Mouse (Mus musculus) 3134 (cell line): ENCODE measurements at regions not wholly inside any gene's neighbourhood (a gene's known extent, or its start where the extent isn't known, plus 50 kb on each side); places are given as distances from the start of the nearest gene placed in this dataset.

Experiments
- DNase-seq: peaks from one replicate; pipeline ENCODE4 v3.0.0-alpha.2; 2011; ENCODE audit warnings: low spot score; ENCODE audit not compliant: insufficient read length; ENCODE audit errors: extremely low read depth

- DNase-seq: peak; percentile 32
Observed at GRCm38 (mm10) chr19:27123806-27124469, 92.3 kb upstream of the Vldlr start.

GRCm38 (mm10) chr19:27128501-27128900 is 87.8 kb upstream of the Vldlr start:
- peak; percentile 48 for DNase-seq

GRCm38 (mm10) chr19:27134360-27134759 is 81.9 kb upstream of the Vldlr start:
- no peak for DNase-seq

- no peak for DNase-seq
Observed at GRCm38 (mm10) chr19:27140892-27141291, 75.4 kb upstream of the Vldlr start.

- DNase-seq: no peak
Observed at GRCm38 (mm10) chr19:27142181-27142580, 74.1 kb upstream of the Vldlr start.

- DNase-seq: no peak
Observed at GRCm38 (mm10) chr19:27147404-27147803, 68.9 kb upstream of the Vldlr start.

- no peak for DNase-seq
Observed at GRCm38 (mm10) chr19:27148330-27148729, 68.0 kb upstream of the Vldlr start.

GRCm38 (mm10) chr19:27149567-27149966 is 66.7 kb upstream of the Vldlr start:
- DNase-seq: no peak

GRCm38 (mm10) chr19:27161933-27162332 is 54.4 kb upstream of the Vldlr start:
- DNase-seq: no peak
